Comparison of ENCODE assay signal across 17 mouse cellular contexts in the genomic region with DNA sequence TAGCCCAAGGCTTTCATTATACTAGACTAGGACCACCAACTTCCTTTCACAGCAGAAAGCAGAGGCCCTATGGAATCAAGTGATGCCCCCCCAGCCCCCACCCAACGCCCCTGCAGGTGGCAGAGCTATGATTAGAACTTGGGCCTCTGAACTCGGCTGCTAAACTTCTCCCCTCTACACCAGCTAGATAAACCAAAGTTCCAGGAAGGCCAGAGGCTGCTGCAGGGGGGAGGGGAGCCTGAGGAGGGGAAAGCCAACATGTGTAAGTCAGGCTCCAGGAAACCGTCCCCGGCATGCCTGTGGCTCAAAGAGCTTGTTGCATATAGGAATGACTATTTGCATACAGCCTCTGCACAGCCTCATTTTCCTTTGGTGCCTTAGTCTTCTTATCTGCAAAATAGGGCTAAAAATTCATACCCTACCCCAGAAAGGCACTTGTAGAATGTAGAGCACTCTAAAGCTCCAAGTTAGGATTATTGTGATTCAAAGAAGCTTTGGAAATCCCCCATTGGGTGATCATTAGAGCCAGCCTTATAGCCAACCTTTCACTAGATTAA. TPM values are rescaled to one million over a fixed set of nuclear protein-coding genes. Genes with fewer than 3 reads are reported as not detected.
DNase-seq lines count a peak whose midpoint lies in the region; ATAC-seq and TF ChIP-seq lines count a peak whose summit lies in the region.
"Had no signal": no experiment of that assay in that cellular context is flagged by ENCODE, and none has a peak within 500 bp of the region (broad histone marks: within the 10 kb centered on the region; RNA-seq: fewer than 3 reads in every experiment).

No protein-coding gene starts in this region.

- no peak overlapping the region for H3K4me2 ChIP-seq in heart, embryonic 16.5 days (ENCODE audit: low read depth, low read length)
- H3K4me2 ChIP-seq in liver, postnatal 0 days (ENCODE audit: low read depth, low read length): peak overlapping the region; percentile 30; the same call in 1 of the 2 replicates
- H3K4me2 ChIP-seq: forebrain, embryonic 13.5 days had no signal

- DNase-seq in heart, adult 2 months: no peak
- DNase-seq in G1E (ENCODE audit: low spot score): peak; percentile 48
- peak; percentile 56 for DNase-seq in embryo, embryonic 10 days (ENCODE audit: low spot score)
- peak; percentile 42 for DNase-seq in liver, postnatal 0 days
- no peak for DNase-seq in gastrocnemius, adult 2 months
- DNase-seq in spleen, postnatal 36 days (ENCODE audit: low spot score in 2 of 2): no peak
- DNase-seq: cerebellum, adult 11-12 months; layer of hippocampus, postnatal 36 days; lung, postnatal 14 days; right cerebral cortex, adult 18-20 months; thymus, postnatal 25 days had no signal

- H3K27ac ChIP-seq in heart, embryonic 16.5 days (ENCODE audit: low read length): peak overlapping the region; percentile 7; the same call in 1 of the 2 replicates
- no peak overlapping the region for H3K27ac ChIP-seq in heart, adult 2 months
- peak overlapping the region; percentile 36; the same call in 1 of the 2 replicates for H3K27ac ChIP-seq in liver, postnatal 0 days (ENCODE audit: low read depth)
- no peak overlapping the region for H3K27ac ChIP-seq in gastrocnemius, adult 2 months
- H3K27ac ChIP-seq: forebrain, embryonic 13.5 days; limb, embryonic 13.5 days had no signal

- H3K9ac ChIP-seq in heart, embryonic 16.5 days (ENCODE audit: low read length): no peak overlapping the region
- no peak overlapping the region for H3K9ac ChIP-seq in heart, adult 2 months (ENCODE audit: low read depth, low read length)
- H3K9ac ChIP-seq in liver, postnatal 0 days (replicated peaks): no peak overlapping the region
- H3K9ac ChIP-seq: forebrain, embryonic 13.5 days; limb, embryonic 13.5 days had no signal

- no peaks in the 10 kb centered on the region for H3K27me3 ChIP-seq in heart, embryonic 16.5 days (ENCODE audit: control insufficient read depth, insufficient read depth, low read length)
- no peaks in the 10 kb centered on the region for H3K27me3 ChIP-seq in heart, adult 2 months (ENCODE audit: control insufficient read depth, insufficient read depth, low read length)
- no peaks in the 10 kb centered on the region for H3K27me3 ChIP-seq in G1E (ENCODE audit: insufficient read depth, low read length)
- H3K27me3 ChIP-seq in liver, postnatal 0 days (ENCODE audit: insufficient read depth, low read length): no peaks in the 10 kb centered on the region

- intact Hi-C loops in heart, adult 2 months (cut with DNase I): loop anchor here (5.0 kb wide), 1 partner anchor 73 kb away; no protein-coding TSS in a partner anchor
- intact Hi-C loops in gastrocnemius, adult 2 months (cut with DNase I): loop anchor here (5.0 kb wide), 1 partner anchor 73 kb away; no protein-coding TSS in a partner anchor

- no peak for TF ChIP-seq EP300 in heart, adult 2 months (IDR thresholded peaks at IDR 0.05; ENCODE audit: insufficient read depth, low read depth, low read length)
- TF ChIP-seq EP300 in liver, postnatal 0 days (IDR thresholded peaks at IDR 0.05; ENCODE audit: low read depth): peak; percentile 67; the same call in 1 of the 2 replicates

- WGBS in heart, embryonic 16.5 days: 13% methylated on average over 4 of the region's 4 CpGs
- WGBS in heart, adult 2 months: 42% methylated on average over 4 of the region's 4 CpGs
- 24% methylated on average over 4 of the region's 4 CpGs for WGBS in liver, postnatal 0 days (ENCODE audit: insufficient replicate concordance)

- peaks cover 22% of the 10 kb centered on the region for H3K4me1 ChIP-seq in heart, embryonic 16.5 days (ENCODE audit: control insufficient read depth, insufficient read depth, low read length)
- no peaks in the 10 kb centered on the region; the same call in 1 of the 2 replicates for H3K4me1 ChIP-seq in heart, adult 2 months (ENCODE audit: control insufficient read depth, insufficient read depth, low read length)
- H3K4me1 ChIP-seq in G1E (ENCODE audit: insufficient read depth, low read depth, low read length): peaks cover 59% of the 10 kb centered on the region
- H3K4me1 ChIP-seq in liver, postnatal 0 days (ENCODE audit: insufficient read depth): peaks cover 28% of the 10 kb centered on the region

- no peak overlapping the region for H3K4me3 ChIP-seq in heart, embryonic 16.5 days (ENCODE audit: low read length)
- H3K4me3 ChIP-seq in heart, adult 2 months: no peak overlapping the region
- H3K4me3 ChIP-seq in G1E (ENCODE audit: low read depth, low read length): peak overlapping the region; percentile 95; the same call in 1 of the 2 replicates
- H3K4me3 ChIP-seq in liver, postnatal 0 days (ENCODE audit: low read depth, low read length): no peak overlapping the region
- H3K4me3 ChIP-seq in gastrocnemius, adult 2 months: no peak overlapping the region
- H3K4me3 ChIP-seq: forebrain, embryonic 13.5 days; limb, embryonic 13.5 days had no signal

- H3K36me3 ChIP-seq in heart, embryonic 16.5 days (ENCODE audit: control insufficient read depth, insufficient read depth): no peaks in the 10 kb centered on the region
- H3K36me3 ChIP-seq in heart, adult 2 months (ENCODE audit: control insufficient read depth, insufficient read depth, low read length): no peaks in the 10 kb centered on the region
- H3K36me3 ChIP-seq in G1E (replicated peaks): peaks cover 12% of the 10 kb centered on the region
- no peaks in the 10 kb centered on the region for H3K36me3 ChIP-seq in liver, postnatal 0 days (replicated peaks; ENCODE audit: insufficient read depth, low read length)
- H3K36me3 ChIP-seq: limb, embryonic 13.5 days had no signal

- no peaks in the 10 kb centered on the region for H3K79me2 ChIP-seq in heart, adult 2 months (replicated peaks; ENCODE audit: control insufficient read depth, insufficient read depth, low read length)

- H3K9me3 ChIP-seq in heart, embryonic 16.5 days (replicated peaks; ENCODE audit: control insufficient read depth, low read length): no peaks in the 10 kb centered on the region
- H3K9me3 ChIP-seq in G1E (replicated peaks): no peaks in the 10 kb centered on the region
- H3K9me3 ChIP-seq in liver, postnatal 0 days (ENCODE audit: low read length): no peaks in the 10 kb centered on the region
- H3K9me3 ChIP-seq: limb, embryonic 13.5 days had no signal

- no peak for ATAC-seq in heart, embryonic 16.5 days (replicated peaks; ENCODE audit: extremely low read depth, insufficient read depth, low FRiP score)
- ATAC-seq in G1E (ENCODE audit: extremely low read depth, insufficient number of reproducible peaks, low FRiP score, poor library complexity, severe bottlenecking): peak; percentile 46
- peak; percentile 2; the same call in 1 of the 2 replicates for ATAC-seq in liver, postnatal 0 days
- ATAC-seq: CD4-positive, CD25-positive, alpha-beta regulatory T cell, adult 4 months; forebrain, embryonic 13.5 days; intestine, embryonic 16.5 days had no signal

- TF ChIP-seq POLR2A in heart, adult 2 months (IDR thresholded peaks at IDR 0.05; ENCODE audit: insufficient read depth, low read depth, low read length): no peak

- TF ChIP-seq CTCF in heart, adult 2 months (IDR thresholded peaks at IDR 0.05): no peak
- no peak for TF ChIP-seq CTCF in G1E (IDR thresholded peaks at IDR 0.05; ENCODE audit: low read depth, low read length)
- no peak for TF ChIP-seq CTCF in liver, postnatal 0 days (IDR thresholded peaks at IDR 0.05; ENCODE audit: low read depth)
- TF ChIP-seq CTCF in gastrocnemius, adult 2 months (IDR thresholded peaks at IDR 0.05): no peak

RNA-seq across cellular contexts. Expression of a gene that starts 1.1 kb away (rescaled TPM):
- polyA plus RNA-seq in heart, embryonic 16.5 days (2015; fragmentation: Nextera tagmentation; extraction: Ambion mirVana): 24.0 and 25.0 TPM in 2 replicates
- total RNA-seq in heart, adult 2 months (2021): 10 to 100 TPM; 31.6 to 52.2 TPM
- 39.9 and 51.2 TPM in 2 replicates for polyA plus RNA-seq in heart, adult 2 months (2012; rRNA removed)
- 65.4 and 67.9 TPM in 2 replicates for total RNA-seq in G1E (2014; fragmentation: Nextera tagmentation)
- total RNA-seq in G1E (2017): 82.3 and 128 TPM in 2 replicates
- polyA plus RNA-seq in G1E (2012): 625 and 793 TPM in 2 replicates
- 21.2 and 22.9 TPM in 2 replicates for polyA plus RNA-seq in liver, postnatal 0 days (2015; fragmentation: Nextera tagmentation; extraction: Ambion mirVana)
- 10 to 100 TPM in 1 of 2 experiments, 1 to 10 TPM in 1; 9.9 to 16.3 TPM for total RNA-seq in gastrocnemius, adult 2 months (2021)
- total RNA-seq: neutrophil, adult 5-6 weeks had no signal
- polyA plus RNA-seq: CD4-positive, CD25-positive, alpha-beta regulatory T cell, adult 4 months had no signal

Comparison
In these comparisons a context has a peak if more than half of its experiments do, and no peak if none do; other contexts are left out.
1. H3K27ac ChIP-seq: peak in heart, embryonic 16.5 days (single experiment) and liver, postnatal 0 days (single experiment); none in heart, adult 2 months (single experiment) and gastrocnemius, adult 2 months (single experiment).
2. DNase-seq: peak in G1E (single experiment), embryo, embryonic 10 days (single experiment) and liver, postnatal 0 days (single experiment); none in heart, adult 2 months (0 of 2), gastrocnemius, adult 2 months (single experiment) and spleen, postnatal 36 days (0 of 2).
3. RNA of a gene that starts 1.1 kb away (polyA plus RNA-seq): 625 to 793 TPM in G1E; 39.9 to 51.2 TPM in heart, adult 2 months, 24.0 to 25.0 TPM in heart, embryonic 16.5 days and 21.2 to 22.9 TPM in liver, postnatal 0 days; every median in the first group is over 10 times any median in the second.